Mouse (Mus musculus) C2C12 (cell line): ENCODE measurements at regions not wholly inside any gene's neighbourhood (a gene's known extent, or its start where the extent isn't known, plus 50 kb on each side); places are given as distances from the start of the nearest gene placed in this dataset.

Experiments used
- CTCF ChIP-seq: IDR thresholded peaks from one replicate; pipeline ENCODE4 v1.5.1; 2011; ENCODE audit not compliant: control insufficient read depth, insufficient read depth, insufficient read length
- MAX ChIP-seq: IDR thresholded peaks from one replicate; pipeline ENCODE4 v1.6.1; 2011; ENCODE audit warnings: mild to moderate bottlenecking, control low read depth
- USF1 ChIP-seq: IDR thresholded peaks from one replicate; pipeline ENCODE4 v1.6.1; 2011; ENCODE audit warnings: low read depth, mild to moderate bottlenecking, control low read depth, moderate library complexity

DNA sequence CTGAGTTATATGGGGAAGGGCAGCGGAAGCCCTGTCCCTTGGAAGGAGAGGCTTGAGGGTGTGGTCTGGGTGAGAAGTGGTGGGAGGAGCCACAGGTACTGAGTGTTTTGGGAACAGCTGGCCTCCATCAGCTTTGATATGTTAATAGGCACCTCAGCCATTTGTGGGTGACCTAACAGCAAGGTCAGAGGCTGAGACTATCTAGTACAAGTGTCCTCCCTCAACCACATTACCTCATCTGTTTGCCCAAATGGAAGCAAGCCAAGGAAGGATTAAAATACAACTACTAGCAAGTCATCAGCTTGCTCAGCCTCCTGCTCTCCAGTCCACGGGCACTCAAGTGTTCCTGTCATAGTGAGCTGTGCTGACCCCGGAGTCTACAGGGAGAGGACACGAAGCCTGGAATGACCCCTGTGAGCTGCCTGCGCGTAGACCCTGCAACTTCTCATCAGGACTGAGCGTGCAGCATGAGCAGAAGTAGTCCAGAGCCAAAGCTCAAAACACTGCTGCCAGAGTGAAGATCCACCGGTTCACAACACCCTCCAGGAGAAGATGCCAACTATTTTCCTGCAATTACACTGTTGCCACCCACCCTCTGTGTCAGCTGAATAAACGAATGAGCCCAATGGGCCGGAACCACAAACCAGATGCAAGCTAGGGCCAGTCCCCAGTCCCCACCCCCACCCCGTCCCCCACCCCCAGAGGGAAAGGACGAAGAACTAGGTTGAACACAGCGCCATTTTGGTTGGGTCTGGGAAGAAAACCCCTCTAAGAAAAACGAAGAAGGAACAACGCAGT is 239.6 kb downstream of the Qk start:
- TF ChIP-seq CTCF, result no peak
- TF ChIP-seq USF1, result no peak
- no peak for TF ChIP-seq MAX
